Comparison of ENCODE assay signal across 22 mouse cellular contexts in genomic region chr4:4497199-4497598, GRCm38 (mm10).
"Had no signal": no experiment of that assay in that cellular context is flagged by ENCODE, and none has a peak within 500 bp of the region (broad histone marks: within the 10 kb centered on the region; RNA-seq: fewer than 3 reads in every experiment).

No protein-coding gene starts in this region.

- H3K4me3 ChIP-seq: heart, embryonic 10.5 days; heart, embryonic 12.5 days; hindbrain, embryonic 13.5 days; hindbrain, embryonic 15.5 days; limb, embryonic 13.5 days; limb, embryonic 15.5 days; liver, embryonic 12.5 days had no signal

- H3K9me3 ChIP-seq: heart, embryonic 10.5 days; heart, embryonic 12.5 days; hindbrain, embryonic 13.5 days; hindbrain, embryonic 15.5 days; limb, embryonic 13.5 days; limb, embryonic 15.5 days; liver, embryonic 12.5 days had no signal

- H3K4me1 ChIP-seq: heart, embryonic 10.5 days; heart, embryonic 12.5 days; hindbrain, embryonic 13.5 days; hindbrain, embryonic 15.5 days; limb, embryonic 13.5 days; limb, embryonic 15.5 days; liver, embryonic 12.5 days had no signal

- H3K36me3 ChIP-seq: heart, embryonic 10.5 days; heart, embryonic 12.5 days; hindbrain, embryonic 13.5 days; hindbrain, embryonic 15.5 days; limb, embryonic 13.5 days; limb, embryonic 15.5 days; liver, embryonic 12.5 days had no signal

- H3K4me2 ChIP-seq: heart, embryonic 12.5 days; hindbrain, embryonic 13.5 days; hindbrain, embryonic 15.5 days; limb, embryonic 13.5 days; limb, embryonic 15.5 days; liver, embryonic 12.5 days had no signal

- H3K27ac ChIP-seq: heart, embryonic 10.5 days; hindbrain, embryonic 13.5 days; hindbrain, embryonic 15.5 days; hindbrain, postnatal 0 days; limb, embryonic 13.5 days; limb, embryonic 15.5 days; liver, embryonic 12.5 days; liver, embryonic 14.5 days had no signal

- DNase-seq: forebrain, postnatal 0 days; gastrocnemius, postnatal 14 days; gastrocnemius, postnatal 36 days; heart, adult 18-20 months; heart, postnatal 10 days; kidney, adult 11 months; kidney, adult 9 months; kidney, postnatal 10 days; kidney, postnatal 36 days; layer of hippocampus, adult 9-11 months; layer of hippocampus, postnatal 36 days; left cerebral cortex, postnatal 4 days had no signal

- H3K9ac ChIP-seq: forebrain, postnatal 0 days; heart, embryonic 12.5 days; hindbrain, embryonic 13.5 days; hindbrain, embryonic 15.5 days; limb, embryonic 13.5 days; limb, embryonic 15.5 days; liver, embryonic 12.5 days; liver, embryonic 14.5 days had no signal

- ATAC-seq: forebrain, postnatal 0 days; hindbrain, postnatal 0 days; intestine, embryonic 16.5 days; liver, embryonic 12.5 days had no signal

- H3K27me3 ChIP-seq: heart, embryonic 12.5 days; hindbrain, embryonic 13.5 days; hindbrain, embryonic 15.5 days; limb, embryonic 13.5 days; limb, embryonic 15.5 days; liver, embryonic 12.5 days had no signal
